Mouse (Mus musculus): ENCODE data around the gene Ttc34.

- TF ChIP-seq POLR2A (IDR thresholded peaks at IDR 0.05; ENCODE audit: insufficient read length, low read depth) = no peak
- no peak for TF ChIP-seq REST (IDR thresholded peaks at IDR 0.05; ENCODE audit: insufficient read depth, insufficient read length)
- TF ChIP-seq TCF12 (IDR thresholded peaks at IDR 0.05; ENCODE audit: insufficient read depth, poor library complexity, severe bottlenecking) = no peak
- TF ChIP-seq USF1 (IDR thresholded peaks at IDR 0.05; ENCODE audit: low read depth) = no peak
- TF ChIP-seq CEBPB (IDR thresholded peaks at IDR 0.05; ENCODE audit: insufficient read depth, poor library complexity, severe bottlenecking) = no peak
- no peak for TF ChIP-seq E2F4 (IDR thresholded peaks at IDR 0.05; ENCODE audit: insufficient read depth)
- TF ChIP-seq MAX (IDR thresholded peaks at IDR 0.05; ENCODE audit: low read depth) = no peak
- TF ChIP-seq POLR2AphosphoS2 (IDR thresholded peaks at IDR 0.05; ENCODE audit: insufficient read length, low read depth) = no peak
- TF ChIP-seq MYOG (IDR thresholded peaks at IDR 0.05; ENCODE audit: control insufficient read depth in 1 of 3, insufficient read depth in 1 of 3, insufficient read length in 2 of 3, low read depth in 2 of 3) = no peak
- TF ChIP-seq MYOD1 (IDR thresholded peaks at IDR 0.05; ENCODE audit: control insufficient read depth in 1 of 3, insufficient read length in 2 of 3, low read depth in 2 of 3) = no peak
Observed at GRCm38 (mm10) chr4:154831915-154832573, 5.2 kb upstream of the Ttc34 start.

All from myocyte (in vitro differentiated cells).